Mouse (Mus musculus): Measurements from ENCODE around the gene Trim9. TPM values are rescaled to one million over a fixed set of nuclear protein-coding genes. Genes with fewer than 3 reads are reported as not detected.
A peak's percentile ranks its signal among the peaks of the same experiment; 100 is the strongest.

The Trim9 gene
- polyA plus RNA-seq, 1 experiment: 0.02 TPM

GRCm38 (mm10) chr12:70284979-70285378 is 62.4 kb downstream of the Trim9 start:
- Histone ChIP-seq H3K27ac (ENCODE audit: insufficient read depth, low read length) (no peak overlapping the region), H3K36me3 (ENCODE audit: control insufficient read depth, insufficient read depth, low read length) (no peaks in the 10 kb centered on the region), H3K27me3 (ENCODE audit: control insufficient read depth, insufficient read depth, low read length) (no peaks in the 10 kb centered on the region), H3K4me1 (ENCODE audit: control insufficient read depth, insufficient read depth, insufficient read length) (no peaks in the 10 kb centered on the region), H3K4me3 (ENCODE audit: extremely low read depth, insufficient read depth, insufficient read length) (no peak overlapping the region)
- DNase-seq (ENCODE audit: low read depth in 1 of 2, low spot score in 2 of 2): no peak
- no peak for TF ChIP-seq POLR2A (IDR thresholded peaks at IDR 0.05; ENCODE audit: low read depth, low read length)
- no peak for TF ChIP-seq CTCF (IDR thresholded peaks at IDR 0.05; ENCODE audit: extremely low read depth, insufficient read depth, insufficient read length, insufficient replicate concordance)
- WGBS: 87% methylated on average over 7 of the region's 7 CpGs

DNA sequence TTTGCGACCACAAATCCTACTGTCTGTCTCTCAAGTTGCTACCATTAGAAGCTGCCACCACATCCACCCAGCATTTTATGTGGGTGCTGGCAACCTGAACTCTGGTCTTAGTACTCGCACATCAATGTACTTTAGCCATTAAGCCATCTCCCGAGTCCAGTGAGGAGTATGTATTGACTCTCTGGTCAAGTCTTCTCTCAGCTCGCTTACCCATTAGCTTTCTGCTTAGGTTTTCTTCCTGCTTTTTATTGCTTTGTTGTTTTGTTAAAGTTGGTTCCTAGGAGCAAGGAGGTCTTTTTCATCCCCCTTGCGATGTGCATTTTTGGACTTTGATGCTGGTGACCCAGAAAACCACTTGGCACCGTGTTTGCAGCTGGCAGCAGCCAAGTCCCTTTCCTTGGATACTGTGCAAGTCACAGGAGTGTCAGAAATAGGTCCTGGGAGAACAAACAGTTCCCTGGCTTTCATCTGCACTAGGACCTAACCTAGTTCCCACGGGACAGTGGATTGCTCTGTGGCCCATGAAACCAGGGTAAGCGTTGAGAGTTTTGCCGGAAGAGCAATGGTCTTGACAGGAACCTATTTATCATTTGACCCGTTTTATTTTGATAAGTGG is 64.2 kb downstream of the Trim9 start:
- no peak overlapping the region for H3K27ac ChIP-seq (ENCODE audit: insufficient read depth, low read length)
- no peak for DNase-seq (ENCODE audit: low read depth in 1 of 2, low spot score in 2 of 2)
- no peak overlapping the region for H3K4me3 ChIP-seq (ENCODE audit: extremely low read depth, insufficient read depth, insufficient read length)
- H3K36me3 ChIP-seq (ENCODE audit: control insufficient read depth, insufficient read depth, low read length): no peaks in the 10 kb centered on the region
- H3K27me3 ChIP-seq (ENCODE audit: control insufficient read depth, insufficient read depth, low read length): no peaks in the 10 kb centered on the region
- no peaks in the 10 kb centered on the region for H3K4me1 ChIP-seq (ENCODE audit: control insufficient read depth, insufficient read depth, insufficient read length)
- TF ChIP-seq POLR2A (IDR thresholded peaks at IDR 0.05; ENCODE audit: low read depth, low read length): no peak
- no peak for TF ChIP-seq CTCF (IDR thresholded peaks at IDR 0.05; ENCODE audit: extremely low read depth, insufficient read depth, insufficient read length, insufficient replicate concordance)
- 82% methylated on average over 10 of the region's 10 CpGs for WGBS

GRCm38 (mm10) chr12:70280930-70281329 is 66.5 kb downstream of the Trim9 start:
- Histone ChIP-seq H3K4me1 (ENCODE audit: control insufficient read depth, insufficient read depth, insufficient read length) (no peaks in the 10 kb centered on the region), H3K27ac (ENCODE audit: insufficient read depth, low read length) (no peak overlapping the region), H3K4me3 (ENCODE audit: extremely low read depth, insufficient read depth, insufficient read length) (no peak overlapping the region), H3K27me3 (ENCODE audit: control insufficient read depth, insufficient read depth, low read length) (no peaks in the 10 kb centered on the region), H3K36me3 (ENCODE audit: control insufficient read depth, insufficient read depth, low read length) (no peaks in the 10 kb centered on the region)
- 87% methylated on average over 2 of the region's 2 CpGs for WGBS
- no peak for TF ChIP-seq POLR2A (IDR thresholded peaks at IDR 0.05; ENCODE audit: low read depth, low read length)
- DNase-seq (ENCODE audit: low read depth in 1 of 2, low spot score in 2 of 2): no peak

GRCm38 (mm10) chr12:70280381-70280780 is 67.0 kb downstream of the Trim9 start:
- H3K36me3 ChIP-seq (ENCODE audit: control insufficient read depth, insufficient read depth, low read length): no peaks in the 10 kb centered on the region
- DNase-seq (ENCODE audit: low read depth in 1 of 2, low spot score in 2 of 2): peak in 1 of 2 experiments; percentile 3
- no peaks in the 10 kb centered on the region for H3K27me3 ChIP-seq (ENCODE audit: control insufficient read depth, insufficient read depth, low read length)
- 70% methylated on average over 10 of the region's 10 CpGs for WGBS
- H3K4me3 ChIP-seq (ENCODE audit: extremely low read depth, insufficient read depth, insufficient read length): no peak overlapping the region
- H3K4me1 ChIP-seq (ENCODE audit: control insufficient read depth, insufficient read depth, insufficient read length): no peaks in the 10 kb centered on the region
- no peak for TF ChIP-seq POLR2A (IDR thresholded peaks at IDR 0.05; ENCODE audit: low read depth, low read length)
- H3K27ac ChIP-seq (ENCODE audit: insufficient read depth, low read length): no peak overlapping the region

DNA sequence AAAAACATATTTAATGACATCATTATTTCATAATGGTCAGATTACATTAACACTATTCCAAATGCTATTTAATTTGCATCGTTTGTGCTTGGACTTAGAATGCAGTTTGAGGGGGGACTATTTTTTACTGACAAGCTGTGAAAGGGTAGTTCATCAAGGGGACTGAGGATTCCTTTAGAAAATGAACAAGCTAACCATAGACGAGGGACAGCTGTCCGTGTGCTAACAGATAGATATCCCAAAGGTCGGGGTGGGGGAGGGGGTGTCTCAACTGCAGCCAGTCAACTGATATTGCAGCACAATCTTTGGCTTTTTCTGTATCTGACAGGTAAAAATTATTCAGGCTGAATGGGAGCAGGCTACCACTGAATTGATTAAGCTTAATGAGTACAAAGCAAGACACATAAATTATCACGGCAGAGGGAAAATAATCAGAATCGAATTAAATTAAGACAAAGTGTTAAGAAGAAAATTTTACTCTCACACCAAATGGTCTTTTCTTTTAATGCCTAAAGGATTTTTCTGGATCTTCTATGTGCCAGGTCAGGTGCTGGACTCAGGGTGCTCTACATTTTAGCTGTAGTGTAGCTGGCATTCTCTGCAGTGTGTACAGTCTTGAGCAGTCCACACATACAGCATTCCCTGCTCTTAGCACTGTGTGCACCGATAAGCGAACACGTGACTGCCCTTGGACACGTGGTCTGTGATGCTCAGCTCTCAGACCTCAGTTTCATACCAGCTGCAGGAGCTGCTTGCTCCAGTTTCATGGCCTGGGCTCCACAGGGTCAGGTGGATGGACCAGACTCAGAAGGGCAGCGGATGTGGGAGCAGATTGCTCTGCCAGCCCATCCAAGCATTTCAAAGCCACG is 70.1 kb downstream of the Trim9 start:
- H3K4me3 ChIP-seq (ENCODE audit: extremely low read depth, insufficient read depth, insufficient read length): no peak overlapping the region
- whole genome bisulfite sequencing: 86% methylated on average over 12 of the region's 12 CpGs

GRCm38 (mm10) chr12:70269724-70270123 is 77.7 kb downstream of the Trim9 start:
- H3K4me1 ChIP-seq (ENCODE audit: control insufficient read depth, insufficient read depth, insufficient read length): peaks cover 8% of the 10 kb centered on the region; the same call in 1 of the 2 replicates
- TF ChIP-seq CTCF (IDR thresholded peaks at IDR 0.05; ENCODE audit: extremely low read depth, insufficient read depth, insufficient read length, insufficient replicate concordance) (no peak), POLR2A (IDR thresholded peaks at IDR 0.05; ENCODE audit: low read depth, low read length) (no peak)
- 87% methylated on average over 6 of the region's 6 CpGs for WGBS
- no peak overlapping the region for H3K4me3 ChIP-seq (ENCODE audit: extremely low read depth, insufficient read depth, insufficient read length)
- H3K36me3 ChIP-seq (ENCODE audit: control insufficient read depth, insufficient read depth, low read length): no peaks in the 10 kb centered on the region
- DNase-seq (ENCODE audit: low read depth in 1 of 2, low spot score in 2 of 2): no peak
- no peaks in the 10 kb centered on the region for H3K27me3 ChIP-seq (ENCODE audit: control insufficient read depth, insufficient read depth, low read length)
- H3K27ac ChIP-seq (ENCODE audit: insufficient read depth, low read length): no peak overlapping the region

More for the DNA sequence above, 70.1 kb downstream of the Trim9 start:
- TF ChIP-seq POLR2A (IDR thresholded peaks at IDR 0.05; ENCODE audit: low read depth, low read length): no peak
- TF ChIP-seq CTCF (IDR thresholded peaks at IDR 0.05; ENCODE audit: extremely low read depth, insufficient read depth, insufficient read length, insufficient replicate concordance): no peak
- Histone ChIP-seq H3K27ac (ENCODE audit: insufficient read depth, low read length) (no peak overlapping the region), H3K4me1 (ENCODE audit: control insufficient read depth, insufficient read depth, insufficient read length) (no peaks in the 10 kb centered on the region), H3K27me3 (ENCODE audit: control insufficient read depth, insufficient read depth, low read length) (no peaks in the 10 kb centered on the region), H3K36me3 (ENCODE audit: control insufficient read depth, insufficient read depth, low read length) (no peaks in the 10 kb centered on the region)
- no peak for DNase-seq (ENCODE audit: low read depth in 1 of 2, low spot score in 2 of 2)

- no peak for DNase-seq (ENCODE audit: low read depth in 1 of 2, low spot score in 2 of 2)
- TF ChIP-seq POLR2A (IDR thresholded peaks at IDR 0.05; ENCODE audit: low read depth, low read length) (no peak), CTCF (IDR thresholded peaks at IDR 0.05; ENCODE audit: extremely low read depth, insufficient read depth, insufficient read length, insufficient replicate concordance) (no peak)
- H3K36me3 ChIP-seq (ENCODE audit: control insufficient read depth, insufficient read depth, low read length): no peaks in the 10 kb centered on the region
- H3K27me3 ChIP-seq (ENCODE audit: control insufficient read depth, insufficient read depth, low read length): no peaks in the 10 kb centered on the region
- 29% methylated on average over 9 of the region's 9 CpGs for WGBS
- H3K4me1 ChIP-seq (ENCODE audit: control insufficient read depth, insufficient read depth, insufficient read length): peaks cover 8% of the 10 kb centered on the region; the same call in 1 of the 2 replicates
- H3K4me3 ChIP-seq (ENCODE audit: extremely low read depth, insufficient read depth, insufficient read length): no peak overlapping the region
- no peak overlapping the region for H3K27ac ChIP-seq (ENCODE audit: insufficient read depth, low read length)
Observed at GRCm38 (mm10) chr12:70267314-70267713, 80.1 kb downstream of the Trim9 start.
